Mouse (Mus musculus): ENCODE measurements around the gene Gstp3. TPM values are rescaled to one million over a fixed set of nuclear protein-coding genes. Genes with fewer than 3 reads are reported as not detected.

Gstp3 gene
- polyA plus RNA-seq, 1 experiment from 2014 or later: 0.30 TPM

GRCm38 (mm10) chr19:4099837-4100717, 40.7 kb upstream of the Gstp3 start, which contains the start of gene Pitpnm1:
Gene Pitpnm1 (plus strand): TSS chr19:4099998.
- Histone ChIP-seq H3K27ac (peak within 1 kb of the TSS; percentile 71), H3K36me3 (peaks cover 13% of the 10 kb centered on the region; the same call in 1 of the 2 replicates), H3K9me3 (replicated peaks) (no peaks in the 10 kb centered on the region), H3K4me2 (peak within 1 kb of the TSS; percentile 85), H3K27me3 (peaks cover 20% of the 10 kb centered on the region), H3K4me3 (peak within 1 kb of the TSS; percentile 66), H3K4me1 (replicated peaks) (peaks cover 41% of the 10 kb centered on the region), H3K9ac (peak within 1 kb of the TSS; percentile 67)
- peak; percentile 7; the same call in 1 of the 2 replicates for ATAC-seq (replicated peaks; ENCODE audit: insufficient number of reproducible peaks, insufficient read depth, low FRiP score, low read depth)
- under 1% methylated on average over 53 of the region's 53 CpGs for WGBS

DNA sequence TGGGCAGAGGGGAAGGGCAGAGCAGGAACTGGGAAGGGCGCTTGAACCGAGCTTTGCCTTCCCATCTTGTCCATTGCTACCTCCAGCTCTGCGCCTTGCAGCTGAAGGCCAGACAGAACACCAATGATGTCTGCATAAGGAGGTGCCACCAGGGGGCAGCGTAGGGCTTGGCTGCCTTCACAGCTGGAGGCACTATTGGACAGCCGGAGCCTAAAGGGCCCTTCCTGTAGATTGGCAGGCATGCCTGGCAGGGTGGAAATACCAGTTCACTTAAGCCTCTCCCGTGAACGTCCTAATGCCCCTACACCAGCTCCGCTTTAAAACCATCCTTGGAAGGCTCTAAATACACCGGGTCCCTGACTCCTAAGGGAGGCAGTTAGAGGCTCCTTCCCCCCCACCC, 39.7 kb upstream of the Gstp3 start:
- Histone ChIP-seq H3K4me3 (peak overlapping the region; percentile 66), H3K9ac (peak overlapping the region; percentile 67), H3K36me3 (peaks cover 7% of the 10 kb centered on the region; the same call in 1 of the 2 replicates), H3K27ac (peak overlapping the region; percentile 71), H3K4me1 (replicated peaks) (peaks cover 41% of the 10 kb centered on the region), H3K9me3 (replicated peaks) (no peaks in the 10 kb centered on the region), H3K4me2 (peak overlapping the region; percentile 85), H3K27me3 (peaks cover 20% of the 10 kb centered on the region)
- WGBS: 13% methylated on average over 9 of the region's 9 CpGs
- ATAC-seq (replicated peaks; ENCODE audit: insufficient number of reproducible peaks, insufficient read depth, low FRiP score, low read depth): no peak

DNA sequence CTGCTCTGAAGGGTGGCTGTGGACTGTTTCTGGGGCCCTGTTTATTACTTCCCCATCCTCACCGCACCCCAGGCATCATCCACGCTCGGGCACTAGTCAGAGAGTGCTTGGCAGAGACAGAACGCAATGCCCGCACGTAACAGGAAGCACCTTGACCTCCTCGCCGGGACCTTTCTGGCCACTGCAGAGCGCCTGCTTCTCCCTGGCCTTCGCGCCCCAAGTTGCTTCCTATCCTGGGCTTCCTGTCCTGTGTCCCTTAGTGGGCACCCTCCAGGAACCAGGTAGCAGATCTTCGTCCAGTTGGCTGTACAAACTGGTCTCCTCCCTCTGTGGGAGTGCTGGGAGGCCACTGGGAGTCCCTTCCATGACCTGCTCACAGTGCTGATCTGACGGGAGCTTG, 39.1 kb upstream of the Gstp3 start:
- Histone ChIP-seq H3K9me3 (replicated peaks) (no peaks in the 10 kb centered on the region), H3K36me3 (peaks cover 7% of the 10 kb centered on the region; the same call in 1 of the 2 replicates), H3K4me2 (peak overlapping the region; percentile 79; the same call in 1 of the 2 replicates), H3K9ac (no peak overlapping the region), H3K27ac (no peak overlapping the region), H3K4me1 (replicated peaks) (peaks cover 44% of the 10 kb centered on the region), H3K4me3 (peak overlapping the region; percentile 66; the same call in 1 of the 2 replicates), H3K27me3 (peaks cover 20% of the 10 kb centered on the region)
- 86% methylated on average over 13 of the region's 13 CpGs for WGBS
- ATAC-seq (replicated peaks; ENCODE audit: insufficient number of reproducible peaks, insufficient read depth, low FRiP score, low read depth): no peak

DNA sequence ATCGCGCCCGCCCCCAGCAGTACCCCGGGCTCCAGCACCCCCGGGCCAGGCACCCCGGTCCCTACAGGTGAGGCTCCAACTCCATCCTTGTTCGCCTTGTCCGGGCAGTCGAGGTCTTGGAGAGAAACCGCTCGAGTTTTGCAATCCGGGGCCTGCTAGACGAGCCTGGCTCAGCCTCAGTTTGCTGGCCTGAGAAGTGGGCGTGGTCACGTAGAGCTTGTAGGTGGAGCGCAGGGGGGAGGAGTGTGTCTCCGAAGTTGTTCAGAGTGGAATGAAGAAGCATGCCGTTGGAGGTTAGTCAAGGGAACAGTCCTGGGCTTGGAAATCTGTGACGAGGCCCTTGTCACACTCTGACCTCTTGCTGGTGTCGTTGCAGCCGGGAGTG, 38.1 kb upstream of the Gstp3 start:
- peaks cover 16% of the 10 kb centered on the region for H3K27me3 ChIP-seq
- ATAC-seq (replicated peaks; ENCODE audit: insufficient number of reproducible peaks, insufficient read depth, low FRiP score, low read depth): no peak; the same call in 1 of the 2 replicates
- H3K4me2 ChIP-seq: peak overlapping the region; percentile 79
- 2% methylated on average over 21 of the region's 21 CpGs for WGBS
- peak overlapping the region; percentile 81 for H3K27ac ChIP-seq
- H3K4me1 ChIP-seq (replicated peaks): peaks cover 44% of the 10 kb centered on the region
- peak overlapping the region; percentile 66 for H3K4me3 ChIP-seq
- H3K9ac ChIP-seq: peak overlapping the region; percentile 58
- H3K36me3 ChIP-seq: no peaks in the 10 kb centered on the region
- H3K9me3 ChIP-seq (replicated peaks): no peaks in the 10 kb centered on the region

DNA sequence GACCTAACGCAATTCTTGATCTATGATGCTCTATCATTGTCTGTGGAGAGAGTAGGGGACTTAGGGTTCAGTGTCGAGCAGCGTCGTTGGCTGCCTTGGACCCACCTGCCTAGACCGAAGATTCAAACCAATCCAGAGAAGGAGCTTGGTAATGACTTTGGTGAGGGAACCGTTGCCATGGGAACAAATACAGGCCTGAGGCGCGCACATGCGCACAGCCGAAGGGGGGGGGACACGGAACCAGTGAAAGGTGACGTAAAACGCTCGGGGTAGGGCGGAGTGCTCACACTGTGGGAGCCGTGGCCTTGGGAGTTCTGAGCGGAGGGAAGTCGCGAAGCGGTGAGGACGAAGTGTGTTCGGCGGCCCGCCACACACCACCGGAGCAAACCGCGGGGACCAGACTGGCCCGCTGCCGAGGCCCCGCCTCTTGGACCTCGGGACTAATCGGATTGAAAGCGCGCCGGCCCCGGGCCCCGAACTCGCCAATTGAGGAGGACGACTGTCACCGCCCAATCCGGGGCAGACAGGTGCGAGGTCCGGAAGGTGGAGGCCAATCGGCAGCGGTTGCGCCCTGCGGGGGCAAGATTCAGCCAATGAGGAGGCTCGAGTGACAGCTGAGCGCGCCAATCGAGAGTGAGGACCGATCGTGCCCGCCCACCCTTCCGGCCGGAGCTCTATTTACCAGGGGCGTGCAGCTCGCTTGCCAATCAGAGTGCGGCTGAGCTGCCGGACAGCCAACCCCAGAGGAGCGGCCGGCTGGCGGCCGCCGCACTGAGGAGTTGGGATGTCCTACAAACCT, 37.5 kb upstream of the Gstp3 start, which contains the start of gene Cdk2ap2:
Gene Cdk2ap2, plus strand, starts transcription at position 541 of the 799 bp plus-strand sequence.
- Histone ChIP-seq H3K4me3 (peak within 1 kb of the TSS; percentile 66), H3K27me3 (peaks cover 11% of the 10 kb centered on the region), H3K9ac (peak within 1 kb of the TSS; percentile 59), H3K27ac (peak within 1 kb of the TSS; percentile 87), H3K9me3 (replicated peaks) (no peaks in the 10 kb centered on the region), H3K4me1 (replicated peaks) (peaks cover 44% of the 10 kb centered on the region), H3K4me2 (peak within 1 kb of the TSS; percentile 79), H3K36me3 (no peaks in the 10 kb centered on the region)
- peak; percentile 89 for ATAC-seq (replicated peaks; ENCODE audit: insufficient number of reproducible peaks, insufficient read depth, low FRiP score, low read depth)
- WGBS: under 1% methylated on average over 65 of the region's 65 CpGs

DNA sequence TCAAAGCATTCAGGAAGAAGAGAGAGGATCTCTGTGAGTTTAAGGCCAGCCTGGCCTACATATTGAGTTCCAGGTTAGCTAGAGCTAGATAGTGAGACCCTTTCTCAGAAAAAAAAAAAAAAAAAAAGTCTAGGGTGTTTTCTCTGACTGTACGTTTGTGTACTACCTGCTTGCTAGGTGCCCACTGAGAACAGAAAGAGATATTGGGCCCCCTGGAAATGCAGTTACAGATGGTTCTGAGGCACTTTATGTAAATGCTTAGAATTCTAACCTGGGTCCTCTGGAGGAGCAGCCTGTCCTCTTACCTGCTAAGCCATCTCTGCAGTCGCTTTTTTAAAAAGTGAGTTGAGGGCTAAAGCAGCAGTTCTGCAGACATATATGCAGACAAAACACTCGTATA, 36.4 kb upstream of the Gstp3 start:
- Histone ChIP-seq H3K9me3 (replicated peaks) (no peaks in the 10 kb centered on the region), H3K4me1 (replicated peaks) (peaks cover 39% of the 10 kb centered on the region), H3K27me3 (peaks cover 2% of the 10 kb centered on the region), H3K4me3 (no peak overlapping the region), H3K4me2 (peak overlapping the region; percentile 79; the same call in 1 of the 2 replicates), H3K27ac (no peak overlapping the region), H3K9ac (no peak overlapping the region), H3K36me3 (no peaks in the 10 kb centered on the region)
- WGBS: 64% methylated on average over 3 of the region's 3 CpGs
- ATAC-seq (replicated peaks; ENCODE audit: insufficient number of reproducible peaks, insufficient read depth, low FRiP score, low read depth): no peak

GRCm38 (mm10) chr19:4094774-4095303, 35.5 kb upstream of the Gstp3 start:
- Histone ChIP-seq H3K4me1 (replicated peaks) (peaks cover 29% of the 10 kb centered on the region), H3K27me3 (no peaks in the 10 kb centered on the region), H3K36me3 (no peaks in the 10 kb centered on the region), H3K9ac (no peak overlapping the region), H3K9me3 (replicated peaks) (no peaks in the 10 kb centered on the region), H3K27ac (no peak overlapping the region), H3K4me2 (no peak overlapping the region), H3K4me3 (no peak overlapping the region)
- 77% methylated on average over 5 of the region's 5 CpGs for WGBS
- no peak for ATAC-seq (replicated peaks; ENCODE audit: insufficient number of reproducible peaks, insufficient read depth, low FRiP score, low read depth)

DNA sequence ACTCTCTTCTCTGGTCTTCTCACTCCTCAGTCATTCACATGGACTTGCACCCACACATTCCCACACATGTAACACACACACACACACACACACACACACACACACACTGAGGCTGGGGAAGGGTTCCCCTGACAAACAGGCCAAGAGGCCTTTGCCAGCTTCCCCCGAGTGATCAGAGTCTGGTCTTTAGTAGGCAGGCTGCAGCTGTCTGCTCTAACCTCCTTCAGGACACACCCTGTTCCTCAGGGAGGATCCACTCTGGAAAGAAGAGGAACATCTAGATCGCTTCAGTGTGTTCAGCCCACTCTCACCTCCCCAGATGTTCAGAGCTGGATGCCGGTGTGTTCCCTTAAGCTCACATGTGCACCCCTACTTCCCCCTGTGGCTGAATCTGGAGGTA, 35.0 kb upstream of the Gstp3 start:
- Histone ChIP-seq H3K4me1 (replicated peaks) (peaks cover 24% of the 10 kb centered on the region), H3K9me3 (replicated peaks) (no peaks in the 10 kb centered on the region), H3K27me3 (peaks cover 2% of the 10 kb centered on the region; the same call in 1 of the 2 replicates), H3K36me3 (no peaks in the 10 kb centered on the region), H3K4me3 (no peak overlapping the region), H3K4me2 (no peak overlapping the region), H3K27ac (no peak overlapping the region), H3K9ac (no peak overlapping the region)
- WGBS: 80% methylated on average over 3 of the region's 3 CpGs
- no peak for ATAC-seq (replicated peaks; ENCODE audit: insufficient number of reproducible peaks, insufficient read depth, low FRiP score, low read depth)

DNA sequence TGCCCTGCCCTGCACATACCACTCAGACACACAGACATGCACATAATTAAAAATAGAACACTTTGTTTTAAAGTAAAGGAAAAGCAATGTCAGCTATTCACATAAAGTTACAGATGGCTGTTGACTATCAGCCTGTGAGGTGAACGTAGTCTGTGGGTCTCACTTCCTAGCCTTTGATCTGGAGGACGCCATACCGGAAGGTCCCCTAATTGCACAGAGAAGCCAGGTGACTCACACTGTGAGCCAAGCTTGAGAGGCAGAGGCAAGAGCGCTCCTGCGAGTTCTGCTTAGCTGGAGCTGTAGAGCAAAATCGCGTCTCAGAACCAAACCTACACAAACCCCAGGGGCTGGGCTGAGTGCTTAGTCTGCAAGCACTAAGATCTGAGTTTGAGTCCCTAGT, 34.4 kb upstream of the Gstp3 start:
- Histone ChIP-seq H3K9ac (no peak overlapping the region), H3K36me3 (no peaks in the 10 kb centered on the region), H3K9me3 (replicated peaks) (no peaks in the 10 kb centered on the region), H3K27ac (no peak overlapping the region), H3K4me1 (replicated peaks) (peaks cover 18% of the 10 kb centered on the region), H3K4me3 (no peak overlapping the region), H3K4me2 (no peak overlapping the region), H3K27me3 (peaks cover 7% of the 10 kb centered on the region)
- ATAC-seq (replicated peaks; ENCODE audit: insufficient number of reproducible peaks, insufficient read depth, low FRiP score, low read depth): no peak
- WGBS: 66% methylated on average over 7 of the region's 7 CpGs

DNA sequence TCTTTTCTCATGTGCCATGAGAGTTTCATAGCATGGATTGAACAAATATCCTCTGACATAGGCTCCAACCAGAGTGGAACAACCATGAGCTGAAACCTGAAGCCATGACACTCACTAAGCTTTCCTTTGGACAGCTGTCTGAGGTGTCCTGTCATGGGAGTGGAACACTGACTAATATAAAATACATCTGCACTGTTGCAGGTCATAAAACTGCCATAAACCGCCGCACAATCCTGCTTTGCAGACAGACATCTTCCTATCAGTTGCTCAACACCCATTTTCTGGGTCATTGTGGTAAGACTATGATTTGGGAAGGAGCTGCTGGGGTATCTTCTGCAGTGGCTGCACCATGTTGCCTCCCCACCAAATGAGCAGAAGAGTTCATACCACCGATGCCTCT, 33.4 kb upstream of the Gstp3 start:
- Histone ChIP-seq H3K4me3 (no peak overlapping the region), H3K4me2 (no peak overlapping the region), H3K27me3 (peaks cover 7% of the 10 kb centered on the region), H3K27ac (no peak overlapping the region), H3K36me3 (no peaks in the 10 kb centered on the region), H3K9ac (no peak overlapping the region), H3K4me1 (replicated peaks) (peaks cover 8% of the 10 kb centered on the region), H3K9me3 (replicated peaks) (no peaks in the 10 kb centered on the region)
- WGBS: 77% methylated on average over 3 of the region's 3 CpGs
- ATAC-seq (replicated peaks; ENCODE audit: insufficient number of reproducible peaks, insufficient read depth, low FRiP score, low read depth): no peak

- Histone ChIP-seq H3K4me3 (no peak overlapping the region), H3K4me1 (replicated peaks) (peaks cover 13% of the 10 kb centered on the region), H3K36me3 (no peaks in the 10 kb centered on the region), H3K9ac (no peak overlapping the region), H3K27ac (no peak overlapping the region), H3K4me2 (no peak overlapping the region), H3K27me3 (peaks cover 7% of the 10 kb centered on the region), H3K9me3 (replicated peaks) (no peaks in the 10 kb centered on the region)
- ATAC-seq (replicated peaks; ENCODE audit: insufficient number of reproducible peaks, insufficient read depth, low FRiP score, low read depth): no peak
- WGBS: 43% methylated on average over 2 of the region's 2 CpGs
Measured at GRCm38 (mm10) chr19:4091383-4091782, 32.0 kb upstream of the Gstp3 start.
